Mouse (Mus musculus) C2C12 (cell line): ENCODE measurements around the gene Erg. TPM values are rescaled to one million over a fixed set of nuclear protein-coding genes. Genes with fewer than 3 reads are reported as not detected.

ENCODE experiments used
- H3K27me3 ChIP-seq: one replicate; pipeline ENCODE4 v1.6.1; 2011; ENCODE audit not compliant: control insufficient read depth, insufficient read depth, insufficient read length
- H3K36me3 ChIP-seq: one replicate; pipeline ENCODE4 v1.6.1; 2011; ENCODE audit not compliant: control insufficient read depth, insufficient read depth
- H3K4me3 ChIP-seq: one replicate; pipeline ENCODE4 v1.5.1; 2011; ENCODE audit warnings: mild to moderate bottlenecking, control low read depth; ENCODE audit not compliant: poor library complexity, insufficient read depth, severe bottlenecking
- H3K79me2 ChIP-seq: one replicate; pipeline ENCODE4 v1.6.1; 2011; ENCODE audit not compliant: control insufficient read depth, insufficient read depth
- H3K79me3 ChIP-seq: one replicate; pipeline ENCODE4 v1.6.1; 2011; ENCODE audit warnings: low read depth, control low read depth
- H3ac ChIP-seq: one replicate; pipeline ENCODE3; 2011; ENCODE audit warnings: low read depth; ENCODE audit not compliant: control insufficient read depth, insufficient read length
- CEBPB ChIP-seq: IDR thresholded peaks from one replicate; pipeline ENCODE4 v1.6.1; 2011; ENCODE audit warnings: low read depth, mild to moderate bottlenecking, control low read depth, moderate library complexity
- CTCF ChIP-seq: IDR thresholded peaks from one replicate; pipeline ENCODE4 v1.5.1; 2011; ENCODE audit not compliant: control insufficient read depth, insufficient read depth, insufficient read length
- FOSL1 ChIP-seq: IDR thresholded peaks from one replicate; pipeline ENCODE4 v1.8.0; 2011; ENCODE audit warnings: mild to moderate bottlenecking, low read length; ENCODE audit not compliant: poor library complexity, insufficient read depth, severe bottlenecking
- MAX ChIP-seq: IDR thresholded peaks from one replicate; pipeline ENCODE4 v1.6.1; 2011; ENCODE audit warnings: mild to moderate bottlenecking, control low read depth
- MYOD1 ChIP-seq: IDR thresholded peaks from one replicate; pipeline ENCODE4 v1.6.1; 2011; ENCODE audit warnings: low read depth; ENCODE audit not compliant: control insufficient read depth, insufficient read length
- MYOG ChIP-seq: IDR thresholded peaks from one replicate; pipeline ENCODE4 v1.6.1; 2011; ENCODE audit not compliant: control insufficient read depth, insufficient read length; ENCODE audit errors: extremely low read depth
- USF1 ChIP-seq: IDR thresholded peaks from one replicate; pipeline ENCODE4 v1.6.1; 2011; ENCODE audit warnings: low read depth, mild to moderate bottlenecking, control low read depth, moderate library complexity
- polyA plus RNA-seq: library from polyadenylated mRNA; unstranded; fragments of >200 nt; fragmentation: generic; extraction: Trizol; gene quantifications from one replicate; pipeline ENCODE4 v1.2.1, GENCODE M21; 2012; ENCODE audit warnings: missing spikeins

Erg gene
- polyA plus RNA-seq, 1 experiment, result 0.05 TPM

GRCm38 (mm10) chr16:95360940-95361489 lies 225.4 kb downstream of the Erg start:
- Histone ChIP-seq H3K36me3 (no peaks in the 10 kb centered on the region), H3ac (no peak overlapping the region), H3K79me3 (no peaks in the 10 kb centered on the region), H3K79me2 (no peaks in the 10 kb centered on the region), H3K4me3 (no peak overlapping the region), H3K27me3 (peaks cover 38% of the 10 kb centered on the region)
- TF ChIP-seq CEBPB, result no peak
- TF ChIP-seq MYOD1, result no peak
- no peak for TF ChIP-seq CTCF
- no peak for TF ChIP-seq USF1
- no peak for TF ChIP-seq MYOG
- no peak for TF ChIP-seq FOSL1
- no peak for TF ChIP-seq MAX

GRCm38 (mm10) chr16:95360214-95360850 lies 226.1 kb downstream of the Erg start:
- H3K79me3 ChIP-seq, result no peaks in the 10 kb centered on the region
- H3K79me2 ChIP-seq, result no peaks in the 10 kb centered on the region
- TF ChIP-seq CTCF, result no peak
- no peak for TF ChIP-seq CEBPB
- no peak for TF ChIP-seq MYOD1
- no peak for TF ChIP-seq USF1
- no peak for TF ChIP-seq MYOG
- no peak for TF ChIP-seq FOSL1
- no peak for TF ChIP-seq MAX
- H3ac ChIP-seq, result no peak overlapping the region
- H3K4me3 ChIP-seq, result no peak overlapping the region
- H3K27me3 ChIP-seq, result peaks cover 40% of the 10 kb centered on the region
- no peaks in the 10 kb centered on the region for H3K36me3 ChIP-seq

DNA sequence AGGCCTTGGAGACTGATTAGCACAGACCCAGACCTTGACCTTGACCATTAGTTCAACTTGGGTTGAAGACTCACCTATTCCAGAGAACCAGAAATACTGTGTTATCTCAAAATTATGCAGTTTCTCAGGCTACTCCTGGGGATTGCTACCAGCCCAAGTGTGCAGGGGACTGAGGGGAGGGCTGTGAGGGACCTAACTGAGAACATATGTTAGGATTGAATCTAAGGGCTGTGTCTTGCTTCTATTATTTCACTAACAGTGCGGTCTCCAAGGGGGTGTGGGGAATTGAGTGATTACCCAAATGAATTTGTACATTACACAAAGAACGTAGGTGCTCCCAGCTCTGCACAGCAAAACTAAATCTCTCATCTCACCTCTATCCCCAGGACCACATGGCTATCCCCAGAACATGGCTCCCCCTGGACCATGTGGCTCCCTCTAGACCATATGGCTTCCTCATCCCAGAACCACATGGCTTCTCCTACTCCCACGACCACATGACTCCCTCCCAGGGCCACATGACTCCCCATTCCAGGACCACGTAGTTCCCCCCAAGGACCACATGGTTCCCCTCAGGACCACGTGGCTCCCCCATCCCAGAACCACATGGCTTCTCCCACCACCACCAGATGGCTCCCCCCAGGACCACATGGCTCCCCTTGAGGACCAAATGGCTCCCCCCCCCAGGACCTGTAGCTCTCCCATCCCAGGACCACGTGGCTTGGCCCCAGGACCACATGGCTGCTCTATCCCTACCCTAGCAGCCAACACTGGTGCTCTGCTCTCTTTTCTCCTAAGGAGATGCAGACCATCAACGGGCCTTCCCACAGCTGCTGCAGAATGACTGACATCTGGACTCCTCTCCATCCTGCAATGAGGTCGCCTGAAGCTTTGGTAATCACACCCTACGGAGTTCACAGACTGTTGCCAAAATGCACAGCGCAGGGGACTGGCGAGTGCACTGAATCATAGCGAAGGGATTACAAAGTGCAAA lies 229.1 kb downstream of the Erg start:
- TF ChIP-seq FOSL1 (no peak), CTCF (no peak), MAX (no peak), MYOG (no peak), CEBPB (no peak), USF1 (no peak), MYOD1 (no peak)
- H3ac ChIP-seq, result no peak overlapping the region
- no peak overlapping the region for H3K4me3 ChIP-seq
- H3K79me3 ChIP-seq, result no peaks in the 10 kb centered on the region
- no peaks in the 10 kb centered on the region for H3K79me2 ChIP-seq
- H3K36me3 ChIP-seq, result no peaks in the 10 kb centered on the region
- peaks cover 25% of the 10 kb centered on the region for H3K27me3 ChIP-seq

DNA sequence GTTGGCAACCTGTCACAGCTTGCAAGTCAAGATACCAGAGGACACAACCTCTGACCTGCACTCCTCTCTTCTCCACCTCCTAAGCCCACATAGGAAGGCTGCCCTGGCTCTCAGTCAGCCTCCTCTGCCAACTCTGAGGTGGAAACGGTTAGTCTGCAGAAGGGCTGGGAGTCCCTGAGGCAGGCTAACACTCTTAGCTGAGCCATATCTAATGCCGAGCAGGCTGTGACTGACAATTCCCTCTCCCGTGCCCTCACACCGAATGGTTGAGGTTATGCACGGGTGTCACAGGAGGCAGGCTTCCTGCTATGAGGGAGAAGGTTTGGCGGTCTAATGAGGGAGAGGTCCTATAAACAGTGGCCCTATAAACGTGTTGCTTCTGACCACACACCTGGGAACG lies 232.6 kb downstream of the Erg start:
- no peak overlapping the region for H3ac ChIP-seq
- no peak overlapping the region for H3K4me3 ChIP-seq
- peaks cover 11% of the 10 kb centered on the region for H3K27me3 ChIP-seq
- H3K79me2 ChIP-seq, result no peaks in the 10 kb centered on the region
- H3K36me3 ChIP-seq, result no peaks in the 10 kb centered on the region
- H3K79me3 ChIP-seq, result no peaks in the 10 kb centered on the region
- TF ChIP-seq MYOD1 (no peak), FOSL1 (no peak), CTCF (no peak), USF1 (no peak), MYOG (no peak), CEBPB (no peak), MAX (no peak)

DNA sequence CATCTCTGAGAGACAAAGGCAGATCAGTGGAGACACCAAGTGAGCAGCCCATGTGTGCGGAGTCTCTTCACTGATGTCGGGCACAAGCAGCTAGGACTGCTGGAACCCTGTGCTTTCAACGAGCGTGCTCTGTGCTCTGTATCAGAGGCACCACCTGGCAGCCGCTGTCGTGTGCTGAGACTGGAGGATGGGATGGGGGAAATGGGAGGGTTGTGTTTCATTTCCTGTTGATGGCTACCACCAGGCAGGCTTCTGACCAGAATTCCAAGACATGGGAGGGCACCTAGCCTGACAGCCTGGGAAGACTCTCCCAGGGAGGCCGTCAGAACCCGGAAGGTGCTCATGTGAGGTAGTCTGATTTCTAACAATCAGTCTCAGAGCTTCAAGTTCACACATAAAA lies 234.1 kb downstream of the Erg start:
- H3K36me3 ChIP-seq, result no peaks in the 10 kb centered on the region
- no peak overlapping the region for H3K4me3 ChIP-seq
- no peak overlapping the region for H3ac ChIP-seq
- no peaks in the 10 kb centered on the region for H3K79me2 ChIP-seq
- TF ChIP-seq USF1 (no peak), MYOD1 (no peak), MYOG (no peak), CTCF (no peak), CEBPB (no peak), FOSL1 (no peak), MAX (no peak)
- H3K27me3 ChIP-seq, result peaks cover 8% of the 10 kb centered on the region
- no peaks in the 10 kb centered on the region for H3K79me3 ChIP-seq
